Mouse (Mus musculus): Measurements from ENCODE around the gene Dcst1.

- TF ChIP-seq TAL1 (IDR thresholded peaks at IDR 0.05; ENCODE audit: low read length) (no peak), GATA1 (IDR thresholded peaks at IDR 0.05; ENCODE audit: low read length) (no peak)
Observed at GRCm38 (mm10) chr3:89388134-89388881, 23.3 kb upstream of the Dcst1 start.
